Mouse (Mus musculus) CH12F3 (cell line): ENCODE measurements around the gene Ifi47.

Experiments used
- in situ Hi-C: fragments of 300-500 bp; cut with MboI; formaldehyde crosslinking; loops from 2 replicates; pipeline ENCODE4 v1.14.3; 2020; ENCODE audit warnings: low sequenced_read_pairs

Ifi47 gene

GRCm38 (mm10) chr11:49119635-49120034 is 43.2 kb downstream of the Ifi47 start:
- in situ Hi-C loops, result loop anchor here (25.0 kb wide), 1 partner anchor 143 kb away; no protein-coding TSS in a partner anchor

- in situ Hi-C loops, result loop anchor here (25.0 kb wide), 1 partner anchor 138 kb away; no protein-coding TSS in a partner anchor
Observed at GRCm38 (mm10) chr11:49124169-49124568, 47.8 kb downstream of the Ifi47 start.

GRCm38 (mm10) chr11:49141974-49142373 is 65.6 kb downstream of the Ifi47 start, which contains the start of gene Olfr1395:
TSS of gene Olfr1395 (plus strand) at chr11:49142274.
- in situ Hi-C loops, result no loop called here
